22 mouse cellular contexts compared by ENCODE assay signal in genomic region chr6:72144353-72144752, GRCm38 (mm10). TPM values are rescaled to one million over a fixed set of nuclear protein-coding genes. Genes with fewer than 3 reads are reported as not detected.
A peak's percentile ranks its signal among the peaks of the same experiment; 100 is the strongest.
DNase-seq lines count a peak whose midpoint lies in the region; ATAC-seq and TF ChIP-seq lines count a peak whose summit lies in the region.
"Had no signal": no experiment of that assay in that cellular context is flagged by ENCODE, and none has a peak within 500 bp of the region (broad histone marks: within the 10 kb centered on the region; RNA-seq: fewer than 3 reads in every experiment).

No protein-coding gene starts in this region.

- peak; percentile 5 for DNase-seq in adrenal gland, postnatal 14 days
- DNase-seq in adrenal gland, postnatal 25 days: no peak
- DNase-seq in kidney, postnatal 4 days: peak; percentile 15 to 41
- DNase-seq in kidney, adult 9 months: no peak
- DNase-seq in lung, postnatal 36 days: peak; percentile 16
- no peak for DNase-seq in lung, postnatal 0 days (ENCODE audit: low spot score)
- DNase-seq in skeletal muscle tissue, adult 2 months (ENCODE audit: low read depth, low spot score): peak; percentile 22
- DNase-seq in embryo, embryonic 9.5 days (ENCODE audit: extremely low spot score): no peak
- DNase-seq: adrenal gland, postnatal 36 days; B cell, adult 2 months; cerebellum, adult 2 months; cerebellum, postnatal 10 days; embryo, embryonic 11 days; gastrocnemius, postnatal 10 days; heart, adult 18-20 months; heart, postnatal 14 days had no signal

- 0 out of 2 replicates have a peak, but pooled peaks cover 11% of the 10 kb centered on the region for H3K36me3 ChIP-seq in lung, postnatal 0 days (ENCODE audit: insufficient read depth, low read length)

- H3K27ac ChIP-seq in lung, postnatal 0 days (ENCODE audit: low read length): no peak overlapping the region
- H3K27ac ChIP-seq: forebrain, embryonic 15.5 days; heart, embryonic 15.5 days; hindbrain, embryonic 13.5 days; hindbrain, postnatal 0 days had no signal

- H3K9ac ChIP-seq in lung, postnatal 0 days (replicated peaks; ENCODE audit: low read depth): no peak overlapping the region
- H3K9ac ChIP-seq: forebrain, embryonic 15.5 days; heart, embryonic 15.5 days; hindbrain, embryonic 13.5 days had no signal

- WGBS in lung, postnatal 0 days: 69% methylated on average over 7 of the region's 7 CpGs

- TF ChIP-seq EP300 in lung, postnatal 0 days (IDR thresholded peaks at IDR 0.05): no peak

- TF ChIP-seq CTCF in lung, postnatal 0 days (IDR thresholded peaks at IDR 0.05): no peak

- H3K27me3 ChIP-seq in lung, postnatal 0 days (replicated peaks; ENCODE audit: insufficient read depth, low read length): no peaks in the 10 kb centered on the region
- H3K27me3 ChIP-seq: forebrain, embryonic 15.5 days; heart, embryonic 15.5 days; hindbrain, embryonic 13.5 days had no signal

- H3K4me3 ChIP-seq in lung, postnatal 0 days (ENCODE audit: low read depth, low read length): no peak overlapping the region
- H3K4me3 ChIP-seq: forebrain, embryonic 15.5 days; heart, embryonic 15.5 days; hindbrain, embryonic 13.5 days had no signal

- H3K4me1 ChIP-seq in lung, postnatal 0 days (ENCODE audit: insufficient read depth, low read depth, low read length): no peaks in the 10 kb centered on the region
- H3K4me1 ChIP-seq: forebrain, embryonic 15.5 days; hindbrain, embryonic 13.5 days had no signal

- no peak overlapping the region for H3K4me2 ChIP-seq in lung, postnatal 0 days (replicated peaks; ENCODE audit: low read depth, low read length)
- H3K4me2 ChIP-seq: forebrain, embryonic 15.5 days; heart, embryonic 11.5 days; heart, embryonic 15.5 days; hindbrain, embryonic 13.5 days had no signal

- H3K9me3 ChIP-seq in lung, postnatal 0 days (ENCODE audit: low read length): no peaks in the 10 kb centered on the region
- H3K9me3 ChIP-seq: forebrain, embryonic 15.5 days; heart, embryonic 15.5 days; hindbrain, embryonic 13.5 days had no signal

- no peak for ATAC-seq in lung, postnatal 0 days
- ATAC-seq: CD4-positive, CD25-positive, alpha-beta regulatory T cell, adult 4 months; forebrain, embryonic 15.5 days; hindbrain, postnatal 0 days had no signal

RNA-seq across cellular contexts. Expression of gene St3gal5, which starts 47.0 kb away (rescaled TPM):
- total RNA-seq in adrenal gland, postnatal 14 days (2021): 137 and 170 TPM in 2 replicates
- 93.4 and 102 TPM in 2 replicates for total RNA-seq in adrenal gland, postnatal 25 days (2021)
- 38.9 and 42.4 TPM in 2 replicates for polyA plus RNA-seq in lung, postnatal 0 days (2015; fragmentation: Nextera tagmentation; extraction: Ambion mirVana)

Comparison
In these comparisons a context has a peak if more than half of its experiments do, and no peak if none do; other contexts are left out.
1. DNase-seq: peak in adrenal gland, postnatal 14 days (single experiment), kidney, postnatal 4 days (2 of 2), lung, postnatal 36 days (single experiment) and skeletal muscle tissue, adult 2 months (single experiment); none in adrenal gland, postnatal 25 days (single experiment), kidney, adult 9 months (single experiment), lung, postnatal 0 days (single experiment) and embryo, embryonic 9.5 days (single experiment).